14 mouse cellular contexts compared by ENCODE assay signal in genomic region chr6:54906053-54907040, GRCm38 (mm10).
DNase-seq lines count a peak whose midpoint lies in the region; ATAC-seq lines count a peak whose summit lies in the region.
"Had no signal": no experiment of that assay in that cellular context is flagged by ENCODE, and none has a peak within 500 bp of the region (broad histone marks: within the 10 kb centered on the region; RNA-seq: fewer than 3 reads in every experiment).

No protein-coding gene starts in this region.

- no peak overlapping the region for H3K4me2 ChIP-seq in intestine, embryonic 15.5 days (replicated peaks)
- H3K4me2 ChIP-seq: limb, embryonic 12.5 days; lung, embryonic 14.5 days had no signal

- no peaks in the 10 kb centered on the region for H3K27me3 ChIP-seq in intestine, embryonic 15.5 days (replicated peaks)
- H3K27me3 ChIP-seq: limb, embryonic 12.5 days had no signal

- 75% methylated on average over 10 of the region's 10 CpGs for WGBS in intestine, embryonic 15.5 days

- peak; percentile 91 for ATAC-seq in intestine, embryonic 15.5 days
- ATAC-seq: forebrain, embryonic 16.5 days had no signal

- no peak overlapping the region for H3K27ac ChIP-seq in intestine, embryonic 15.5 days
- H3K27ac ChIP-seq: limb, embryonic 12.5 days had no signal

- no peak overlapping the region for H3K4me3 ChIP-seq in intestine, embryonic 15.5 days (replicated peaks)
- H3K4me3 ChIP-seq: limb, embryonic 12.5 days had no signal

- peak; percentile 64 to 76 for DNase-seq in heart, adult 18-20 months
- no peak for DNase-seq in heart, postnatal 4 days
- peak; percentile 23 for DNase-seq in urinary bladder, postnatal 25 days (ENCODE audit: low spot score)
- DNase-seq in urinary bladder, postnatal 4 days (ENCODE audit: low spot score in 2 of 2): no peak
- DNase-seq in adrenal gland, postnatal 10 days: no peak
- no peak for DNase-seq in kidney, postnatal 25 days
- no peak for DNase-seq in c-Kit-positive CD71-positive TER-119-positive erythroid progenitor cells, embryonic 14.5 days (ENCODE audit: low spot score)
- DNase-seq: B cell, adult 2 months; cerebellum, adult 8-10 months; lung, embryonic 14.5 days; right cerebral cortex, postnatal 14 days had no signal

- H3K36me3 ChIP-seq in intestine, embryonic 15.5 days: no peaks in the 10 kb centered on the region
- H3K36me3 ChIP-seq: limb, embryonic 12.5 days had no signal

- H3K9me3 ChIP-seq in intestine, embryonic 15.5 days: no peaks in the 10 kb centered on the region
- H3K9me3 ChIP-seq: limb, embryonic 12.5 days had no signal

- no peak overlapping the region for H3K9ac ChIP-seq in intestine, embryonic 15.5 days
- H3K9ac ChIP-seq: limb, embryonic 12.5 days; lung, embryonic 14.5 days had no signal

- no peaks in the 10 kb centered on the region for H3K4me1 ChIP-seq in intestine, embryonic 15.5 days (replicated peaks)
- H3K4me1 ChIP-seq: limb, embryonic 12.5 days had no signal

Comparison
In these comparisons a context has a peak if more than half of its experiments do, and no peak if none do; other contexts are left out.
1. DNase-seq: peak in heart, adult 18-20 months (2 of 2) and urinary bladder, postnatal 25 days (single experiment); none in heart, postnatal 4 days (single experiment), urinary bladder, postnatal 4 days (0 of 2), adrenal gland, postnatal 10 days (single experiment), kidney, postnatal 25 days (0 of 2) and c-Kit-positive CD71-positive TER-119-positive erythroid progenitor cells, embryonic 14.5 days (single experiment).